Mouse (Mus musculus) spleen, adult 2 months (tissue): ENCODE data around the gene Treml4. TPM values are rescaled to one million over a fixed set of nuclear protein-coding genes. Genes with fewer than 3 reads are reported as not detected.

Experiments used
- DNase-seq, 2 experiments: peaks; one replicate each; pipeline versions ENCODE4 v3.0.0 to v3.0.0-alpha.2; 2012 to 2021; ENCODE audit warnings: low spot score in 2 of 2, low read depth in 1 of 2
- H3K27ac ChIP-seq: fragments of 200-500 bp; 2 replicates; pipeline ENCODE4 v1.5.1; 2012; ENCODE audit warnings: low read length, inconsistent platforms; ENCODE audit not compliant: insufficient read depth
- H3K27me3 ChIP-seq: fragments of 200-500 bp; 2 replicates; pipeline ENCODE4 v1.6.1; 2012; ENCODE audit warnings: mild to moderate bottlenecking, moderate library complexity, low read length, inconsistent platforms; ENCODE audit not compliant: control insufficient read depth, insufficient read depth
- H3K36me3 ChIP-seq: fragments of 200-500 bp; 2 replicates; pipeline ENCODE4 v1.6.1; 2012; ENCODE audit warnings: mild to moderate bottlenecking, low read length, inconsistent platforms; ENCODE audit not compliant: control insufficient read depth, insufficient read depth
- H3K4me1 ChIP-seq: fragments of 200-500 bp; 2 replicates; pipeline ENCODE4 v1.6.1; 2011; ENCODE audit warnings: inconsistent platforms; ENCODE audit not compliant: control insufficient read depth, insufficient read depth, insufficient read length
- H3K4me3 ChIP-seq: fragments of 200-500 bp; 2 replicates; pipeline ENCODE4 v1.5.1; 2011; ENCODE audit warnings: mild to moderate bottlenecking, inconsistent platforms; ENCODE audit not compliant: insufficient read depth, insufficient read length; ENCODE audit errors: extremely low read depth
- CTCF ChIP-seq: fragments of 200-500 bp; IDR thresholded peaks from 2 replicates; pipeline ENCODE4 v1.5.1; 2011; ENCODE audit warnings: mild to moderate bottlenecking, inconsistent platforms; ENCODE audit not compliant: insufficient read depth, insufficient read length, insufficient replicate concordance; ENCODE audit errors: extremely low read depth
- POLR2A ChIP-seq: fragments of 200-500 bp; IDR thresholded peaks from 2 replicates; pipeline ENCODE4 v1.6.1; 2011; ENCODE audit warnings: low read depth, low read length, inconsistent platforms
- whole genome bisulfite sequencing: fragments of 180-500 bp; shearing (Covaris S2); methylation state at CpG from one replicate; pipeline ENCODE4 v1.1.7; 2018; 5-methylcytosine and 5-hydroxymethylcytosine counted together
- polyA plus RNA-seq: library from polyadenylated mRNA; depleted of rRNA; stranded (reverse); fragments of >200 nt; gene quantifications from 2 replicates; pipeline ENCODE4 v1.2.3, GENCODE M21; 2012

Gene Treml4
- polyA plus RNA-seq, 1 experiment = 50.6 TPM

DNA sequence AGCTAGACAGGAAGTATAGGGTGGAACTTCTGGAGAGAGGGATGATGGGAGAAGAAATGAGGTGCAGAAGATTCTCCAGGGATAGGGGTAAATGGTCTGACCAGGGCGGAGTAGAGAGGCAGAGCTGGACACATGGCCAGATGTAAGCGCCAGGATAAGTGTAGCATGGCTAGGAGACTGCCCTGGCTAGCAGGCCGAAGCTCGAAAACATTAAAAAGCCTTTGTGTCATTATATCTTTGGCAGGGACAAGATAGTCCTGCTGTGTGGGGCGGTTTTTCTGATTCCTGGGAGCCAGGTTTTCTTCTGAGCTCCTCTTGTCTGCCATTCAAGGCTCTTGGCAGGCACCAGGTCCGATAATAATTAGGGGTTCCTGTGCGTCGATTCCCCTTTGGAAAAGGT, 26.5 kb upstream of the Treml4 start:
- H3K27ac ChIP-seq = no peak overlapping the region
- H3K4me1 ChIP-seq = peaks cover 2% of the 10 kb centered on the region; the same call in 1 of the 2 replicates
- 87% methylated on average over 8 of the region's 8 CpGs for WGBS
- TF ChIP-seq CTCF = no peak
- no peak for TF ChIP-seq POLR2A
- no peaks in the 10 kb centered on the region for H3K36me3 ChIP-seq
- no peak overlapping the region for H3K4me3 ChIP-seq
- no peaks in the 10 kb centered on the region for H3K27me3 ChIP-seq
- DNase-seq = no peak

DNA sequence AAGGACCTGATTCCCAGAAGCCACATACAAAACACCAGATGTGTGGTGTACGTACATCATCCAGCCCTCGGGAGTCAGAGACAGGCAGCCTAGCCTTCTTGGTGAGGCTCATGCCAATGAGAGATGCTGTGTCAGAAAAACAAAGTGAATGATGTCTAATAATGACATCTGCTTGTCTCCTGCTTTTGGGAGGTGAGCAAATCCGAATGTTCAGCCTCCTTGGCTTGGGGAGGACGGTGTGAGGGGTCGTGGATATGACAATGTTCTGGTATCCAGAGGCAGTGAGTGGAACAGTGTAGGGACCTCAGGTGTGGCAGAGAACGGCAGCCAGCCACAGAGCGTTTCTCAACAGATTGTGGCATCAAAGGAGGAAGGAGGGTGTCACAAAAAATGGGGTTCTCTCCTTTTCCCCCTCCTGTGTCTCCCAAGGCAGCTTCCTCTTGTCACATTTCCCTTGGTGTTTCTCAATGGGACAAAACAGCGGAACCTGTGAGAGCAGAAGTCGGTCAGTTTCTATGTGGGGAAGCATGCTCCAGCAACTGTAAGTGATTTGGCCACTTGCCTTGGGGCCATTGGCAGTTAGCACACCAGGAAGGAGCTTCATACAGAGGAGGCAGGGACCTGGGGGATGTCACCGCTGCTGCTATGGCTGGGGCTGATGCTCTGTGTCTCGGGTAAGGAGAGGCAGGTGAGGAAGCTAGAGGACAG, 16.7 kb upstream of the Treml4 start, which contains the start of gene Trem3:
Gene Trem3, plus strand, starts transcription at position 557 of the 708 bp plus-strand sequence.
- Histone ChIP-seq H3K36me3 (no peaks in the 10 kb centered on the region), H3K27ac (no peak within 1 kb of the TSS), H3K4me3 (no peak within 1 kb of the TSS), H3K27me3 (no peaks in the 10 kb centered on the region), H3K4me1 (no peaks in the 10 kb centered on the region)
- DNase-seq = no peak
- WGBS = 65% methylated on average over 11 of the region's 11 CpGs
- TF ChIP-seq POLR2A (no peak), CTCF (no peak)

DNA sequence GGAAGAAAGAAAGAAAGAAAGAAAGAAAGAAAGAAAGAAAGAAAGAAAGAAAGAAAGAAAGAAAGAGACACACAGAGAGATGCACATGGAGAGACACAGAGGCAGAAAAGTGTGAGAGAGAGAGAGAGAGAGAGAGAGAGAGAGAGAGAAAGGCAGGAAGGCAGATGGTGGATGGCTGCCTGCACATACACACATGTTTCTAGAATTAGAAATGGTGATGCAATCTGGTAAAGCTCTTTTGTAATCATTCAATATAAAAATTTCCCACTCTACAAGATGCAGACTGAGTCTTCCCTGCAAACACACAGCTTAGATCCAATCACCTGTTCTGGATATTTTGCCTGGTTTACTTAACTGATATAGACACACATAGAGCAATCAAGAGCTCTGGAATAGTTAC, 15.1 kb upstream of the Treml4 start:
- TF ChIP-seq POLR2A (no peak), CTCF (no peak)
- no peaks in the 10 kb centered on the region for H3K27me3 ChIP-seq
- H3K27ac ChIP-seq = no peak overlapping the region
- no peak overlapping the region for H3K4me3 ChIP-seq
- no peaks in the 10 kb centered on the region for H3K4me1 ChIP-seq
- no peak for DNase-seq
- H3K36me3 ChIP-seq = no peaks in the 10 kb centered on the region

DNA sequence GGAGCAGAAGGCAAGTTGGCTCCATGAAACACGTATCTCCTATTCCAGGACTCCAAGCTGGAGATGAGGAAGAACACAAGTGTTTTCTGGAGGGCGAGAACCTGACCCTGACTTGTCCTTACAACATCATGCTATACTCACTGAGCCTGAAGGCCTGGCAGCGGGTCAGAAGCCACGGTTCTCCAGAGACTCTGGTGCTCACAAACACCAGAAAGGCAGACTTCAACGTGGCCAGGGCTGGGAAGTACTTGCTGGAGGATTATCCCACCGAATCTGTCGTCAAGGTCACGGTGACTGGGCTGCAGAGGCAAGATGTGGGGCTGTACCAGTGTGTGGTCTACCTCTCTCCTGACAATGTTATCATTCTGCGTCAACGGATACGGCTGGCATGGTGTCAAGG, 14.6 kb upstream of the Treml4 start:
- WGBS = 82% methylated on average over 11 of the region's 11 CpGs
- no peak for DNase-seq
- no peaks in the 10 kb centered on the region for H3K4me1 ChIP-seq
- H3K27me3 ChIP-seq = no peaks in the 10 kb centered on the region
- no peak overlapping the region for H3K4me3 ChIP-seq
- no peaks in the 10 kb centered on the region for H3K36me3 ChIP-seq
- no peak overlapping the region for H3K27ac ChIP-seq
- TF ChIP-seq POLR2A (no peak), CTCF (no peak)

DNA sequence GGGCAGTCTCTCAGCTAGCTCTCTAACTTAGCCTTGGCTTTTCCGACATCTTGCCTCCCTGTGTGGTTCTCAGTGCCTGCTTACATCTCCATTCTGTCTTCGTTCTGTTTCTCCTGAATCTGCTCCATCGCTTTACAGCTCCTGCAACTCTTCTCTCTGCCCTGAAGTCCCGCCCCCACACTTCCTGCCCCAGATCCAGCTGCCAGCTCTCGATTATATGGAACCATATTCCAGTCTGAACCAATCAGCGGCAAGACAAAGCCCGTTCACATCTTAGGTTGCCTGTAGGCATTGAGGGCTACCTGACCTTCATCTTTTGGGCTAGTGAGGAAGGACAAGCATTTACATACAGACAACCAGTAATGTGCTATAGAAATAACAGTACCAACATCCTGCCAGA, 13.5 kb upstream of the Treml4 start:
- WGBS = 90% methylated on average over 7 of the region's 7 CpGs
- no peaks in the 10 kb centered on the region for H3K27me3 ChIP-seq
- DNase-seq = no peak

DNA sequence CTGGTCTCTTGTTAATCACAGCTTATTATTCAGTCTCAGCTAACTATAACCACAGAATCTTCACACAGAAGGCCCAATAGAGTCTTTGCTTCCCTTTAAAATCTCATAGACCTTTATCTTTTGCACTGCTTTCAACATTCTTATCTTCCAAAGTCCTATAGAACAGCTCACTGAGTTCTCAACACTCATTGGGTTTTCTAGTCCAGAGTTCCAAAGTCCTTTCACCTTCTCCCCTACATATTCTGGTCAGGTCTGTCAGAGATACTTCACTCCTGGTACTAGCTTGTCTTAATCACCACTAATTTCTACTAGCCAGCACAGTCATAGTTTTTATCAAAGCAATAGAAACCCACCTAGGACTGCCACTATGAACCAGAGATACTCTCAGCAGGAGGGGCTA, 7.5 kb upstream of the Treml4 start:
- no peak overlapping the region for H3K4me3 ChIP-seq
- no peaks in the 10 kb centered on the region for H3K36me3 ChIP-seq
- no peaks in the 10 kb centered on the region for H3K27me3 ChIP-seq
- no peaks in the 10 kb centered on the region; the same call in 1 of the 2 replicates for H3K4me1 ChIP-seq
- DNase-seq = no peak
- TF ChIP-seq CTCF = no peak
- TF ChIP-seq POLR2A = no peak
- H3K27ac ChIP-seq = no peak overlapping the region

More for the DNA sequence above, 13.5 kb upstream of the Treml4 start:
- TF ChIP-seq CTCF (no peak), POLR2A (no peak)
- H3K4me1 ChIP-seq = no peaks in the 10 kb centered on the region
- no peak overlapping the region for H3K4me3 ChIP-seq
- no peak overlapping the region for H3K27ac ChIP-seq
- H3K36me3 ChIP-seq = no peaks in the 10 kb centered on the region

DNA sequence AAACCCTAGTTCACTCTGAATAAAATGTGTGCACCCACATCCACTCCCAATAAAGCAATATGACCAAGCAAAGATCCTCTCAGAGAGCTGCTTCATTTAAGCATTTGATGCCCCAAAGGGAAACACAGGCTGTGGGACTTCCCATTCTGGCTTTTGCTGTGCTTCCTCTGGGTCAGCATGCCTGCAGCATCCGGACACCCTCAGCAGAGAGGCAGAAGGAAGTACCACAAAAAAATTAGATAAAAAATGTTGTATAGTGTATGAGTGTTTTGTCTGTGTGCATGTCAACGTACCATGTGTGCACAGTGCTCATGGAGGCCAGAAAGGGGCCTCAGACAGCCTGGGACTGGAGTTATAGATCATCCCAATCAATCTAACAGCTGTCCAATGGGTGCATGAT, 2.2 kb upstream of the Treml4 start:
- H3K4me1 ChIP-seq = peaks cover 6% of the 10 kb centered on the region; the same call in 1 of the 2 replicates
- no peak overlapping the region for H3K27ac ChIP-seq
- no peak for TF ChIP-seq CTCF
- no peak for TF ChIP-seq POLR2A
- 24% methylated on average over 2 of the region's 2 CpGs for WGBS
- no peak for DNase-seq
- no peaks in the 10 kb centered on the region for H3K27me3 ChIP-seq
- H3K36me3 ChIP-seq = no peaks in the 10 kb centered on the region
- H3K4me3 ChIP-seq = no peak overlapping the region
